Mouse (Mus musculus) testis, postnatal 14 days (tissue): ENCODE measurements at regions not wholly inside any gene's neighbourhood (a gene's known extent, or its start where the extent isn't known, plus 50 kb on each side); places are given as distances from the start of the nearest gene placed in this dataset.

Experiments used
- DNase-seq: peaks from one replicate; pipeline ENCODE4 v3.0.0; 2021; ENCODE audit warnings: low spot score

DNA sequence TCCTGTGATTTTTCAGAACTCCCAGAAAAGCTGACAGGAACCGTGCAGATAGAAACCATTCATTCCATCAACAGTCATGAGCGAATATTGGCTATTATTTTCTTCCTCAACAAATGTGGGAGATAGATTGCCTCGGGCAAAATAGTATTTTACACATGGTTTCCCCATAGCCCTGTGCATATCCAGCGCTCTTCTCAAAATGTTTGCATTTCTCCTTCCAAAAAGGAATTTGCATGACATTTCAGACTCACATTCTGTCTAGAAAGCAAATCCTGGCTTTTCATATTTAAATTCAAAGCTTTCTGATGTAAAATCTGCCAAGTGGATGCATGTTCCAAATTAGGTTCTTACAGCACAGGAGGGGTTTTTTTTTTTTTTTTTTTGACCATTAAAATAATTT is 82.2 kb upstream of the Zfhx3 start:
- DNase-seq, result no peak

DNA sequence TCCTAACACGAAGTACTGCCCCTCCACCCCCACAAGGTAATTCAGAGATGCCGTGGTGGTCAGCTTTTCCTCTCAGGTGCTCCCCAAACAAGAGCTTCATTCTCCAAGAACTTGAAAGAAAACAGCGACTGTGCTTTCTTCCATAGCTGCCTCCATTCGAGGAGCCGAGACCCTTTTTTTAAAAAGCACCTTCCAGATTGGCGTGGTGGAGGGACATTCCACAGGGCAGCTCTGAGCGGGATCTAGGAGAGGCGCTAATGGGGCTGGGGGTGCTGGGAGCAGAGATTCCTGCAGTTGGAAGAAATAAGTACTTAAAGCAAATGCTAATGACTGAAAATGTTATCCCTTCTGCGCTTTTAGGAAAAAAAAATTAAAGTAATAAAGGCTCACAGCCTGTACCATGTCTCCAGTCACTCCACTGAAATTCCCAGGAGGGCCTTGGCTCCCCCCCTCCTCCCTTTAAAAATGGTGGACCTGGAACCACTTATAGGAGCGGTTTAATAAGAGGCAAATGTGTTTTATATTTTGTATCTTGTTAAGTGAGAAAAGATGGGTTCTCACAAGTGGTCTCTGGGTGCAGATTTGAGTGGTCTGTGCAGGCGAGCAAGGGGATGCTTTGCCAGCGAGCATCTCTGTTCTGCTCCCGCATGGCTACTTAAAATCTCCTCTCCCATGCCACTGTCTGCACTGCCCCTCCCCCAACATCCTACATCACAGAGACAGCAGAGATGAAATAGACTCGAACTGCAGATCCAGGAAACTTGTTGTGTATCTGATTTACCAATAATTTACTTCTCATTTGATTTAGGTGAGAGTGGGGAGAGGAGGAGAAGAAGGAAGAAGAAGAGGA is 77.4 kb upstream of the Zfhx3 start:
- no peak for DNase-seq

DNA sequence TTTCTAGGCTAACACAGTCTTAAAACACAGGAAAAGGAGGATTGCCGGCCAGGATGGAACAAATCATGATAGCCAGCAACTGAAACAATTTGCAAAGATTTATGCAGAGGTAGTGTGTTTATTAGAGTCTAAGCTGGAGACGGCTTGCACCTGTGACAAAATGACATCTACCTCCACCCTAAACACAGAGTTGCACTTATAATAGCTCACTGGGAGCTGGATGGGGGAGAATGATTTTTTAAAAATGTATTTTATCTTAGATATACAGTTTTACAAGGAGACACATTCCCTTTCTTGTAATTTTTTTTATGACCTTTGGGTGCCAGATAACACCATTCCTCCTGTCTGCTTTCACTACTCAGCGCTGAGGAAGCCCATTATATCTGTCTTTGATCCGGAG is 76.7 kb upstream of the Zfhx3 start:
- DNase-seq, result no peak

DNA sequence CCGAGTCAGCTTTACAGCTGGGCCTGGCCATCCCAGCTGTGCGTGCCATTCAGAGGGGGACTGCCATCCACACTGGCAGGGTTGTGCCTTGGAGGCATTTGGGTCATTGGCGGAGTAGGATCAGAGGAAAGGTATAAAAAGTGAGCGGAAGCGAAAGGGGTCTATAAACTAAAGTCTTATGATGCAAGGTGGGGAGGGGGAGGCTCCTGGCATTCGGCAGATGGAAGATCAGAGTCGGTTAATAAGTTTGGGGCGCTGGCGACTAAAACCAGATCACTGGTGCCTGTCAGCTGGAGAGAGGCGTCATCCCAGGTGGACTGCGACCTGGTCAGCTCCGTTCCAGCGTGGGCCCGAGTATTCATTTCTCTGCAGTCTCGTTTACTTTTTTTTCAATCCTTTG is 70.7 kb upstream of the Zfhx3 start:
- DNase-seq, result no peak

DNA sequence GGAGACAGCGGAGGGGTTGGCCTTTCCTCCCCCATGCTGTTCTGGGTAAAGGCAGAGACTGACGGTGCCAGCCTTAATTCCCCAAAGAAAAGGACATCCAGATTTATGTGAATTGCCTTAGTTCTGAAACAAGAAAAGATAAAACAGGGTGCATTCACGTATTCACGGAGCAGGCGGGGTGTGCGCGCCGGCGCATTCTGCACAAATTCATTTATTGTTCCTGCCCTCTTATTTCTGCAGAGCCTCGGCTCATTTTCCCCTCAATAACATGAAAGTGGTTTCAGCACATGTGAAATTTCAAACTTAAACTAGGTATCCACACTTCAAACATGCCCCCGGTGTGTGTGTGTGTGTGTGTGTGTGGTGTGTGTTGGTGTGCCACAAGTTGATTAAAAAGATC is 70.3 kb upstream of the Zfhx3 start:
- DNase-seq, result no peak

DNA sequence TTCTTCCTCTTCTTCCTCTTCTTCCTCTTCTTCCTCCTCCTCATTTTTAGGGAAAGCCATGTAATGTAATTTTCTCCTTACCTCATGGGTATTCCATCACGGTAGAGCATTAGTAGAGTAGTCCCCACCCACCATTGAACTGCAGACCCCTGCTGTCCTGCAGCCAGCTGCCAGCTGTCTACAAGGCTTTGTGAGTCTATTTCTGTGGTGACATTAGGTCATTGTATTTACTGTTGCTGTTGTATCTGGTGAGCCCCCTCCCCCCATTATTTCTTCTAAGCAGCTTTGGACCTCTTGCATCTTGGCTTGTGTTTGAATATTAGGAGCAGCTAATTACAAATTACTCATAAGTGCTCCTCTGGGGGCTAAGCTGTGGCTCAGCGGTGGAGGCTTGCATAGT is 66.0 kb upstream of the Zfhx3 start:
- no peak for DNase-seq

DNA sequence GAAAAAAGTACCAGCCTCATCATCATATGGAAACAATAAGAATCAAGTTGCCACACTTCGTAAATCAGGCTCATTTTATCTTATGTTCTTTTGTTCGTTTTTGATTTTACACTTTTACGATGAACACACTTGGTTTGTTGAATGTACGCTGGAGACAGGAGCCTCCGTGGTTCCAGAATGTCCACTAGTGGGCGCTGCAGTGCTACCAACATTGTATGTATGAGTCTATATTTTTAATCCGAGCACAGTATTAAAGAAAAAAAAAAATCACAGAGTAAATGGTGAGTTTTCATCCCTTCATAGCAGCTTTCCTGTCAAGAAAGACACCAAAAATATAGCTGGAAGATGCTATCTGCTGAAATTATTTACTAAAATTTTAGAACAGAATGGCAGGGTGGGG is 60.6 kb upstream of the Zfhx3 start:
- no peak for DNase-seq

DNA sequence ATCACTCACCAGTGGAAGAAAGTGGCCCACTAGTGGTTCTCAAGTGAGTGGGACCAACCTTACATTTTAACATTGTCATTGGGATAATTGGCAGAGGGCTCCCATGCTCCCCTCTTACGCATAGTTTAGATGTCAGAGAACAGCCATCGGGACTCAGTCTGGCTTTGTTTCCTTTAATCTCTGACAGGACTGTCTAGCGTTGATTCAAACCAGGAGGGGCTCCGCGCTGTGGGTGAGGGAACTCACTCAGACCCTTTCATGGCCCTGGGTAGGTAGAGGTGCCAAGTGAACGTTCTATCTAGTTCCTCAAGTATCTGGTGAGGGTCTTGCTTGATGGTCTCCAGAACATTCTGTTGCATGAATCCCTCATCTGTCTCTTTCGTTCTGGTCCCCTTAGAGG is 56.9 kb upstream of the Zfhx3 start:
- DNase-seq, result no peak

DNA sequence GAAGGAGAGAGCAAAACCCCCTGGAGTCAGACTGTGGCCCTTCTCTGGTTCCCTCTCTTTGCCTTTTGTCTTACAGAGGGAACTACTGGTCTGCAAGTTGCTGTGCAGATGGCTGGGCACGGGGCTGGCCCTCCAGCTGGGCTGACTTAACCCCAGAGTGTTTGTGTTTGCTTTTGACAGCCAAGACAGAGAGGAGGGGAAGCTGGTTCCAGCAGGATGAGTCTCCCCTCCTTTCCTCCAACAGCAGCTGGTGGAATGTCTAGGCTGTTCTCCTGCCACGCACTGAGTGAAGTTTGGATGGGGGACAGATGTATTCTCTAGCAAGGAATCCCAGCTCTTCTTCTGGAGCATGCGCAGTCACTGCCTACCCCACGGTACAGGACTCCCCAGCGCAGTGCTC is 56.5 kb upstream of the Zfhx3 start:
- no peak for DNase-seq

DNA sequence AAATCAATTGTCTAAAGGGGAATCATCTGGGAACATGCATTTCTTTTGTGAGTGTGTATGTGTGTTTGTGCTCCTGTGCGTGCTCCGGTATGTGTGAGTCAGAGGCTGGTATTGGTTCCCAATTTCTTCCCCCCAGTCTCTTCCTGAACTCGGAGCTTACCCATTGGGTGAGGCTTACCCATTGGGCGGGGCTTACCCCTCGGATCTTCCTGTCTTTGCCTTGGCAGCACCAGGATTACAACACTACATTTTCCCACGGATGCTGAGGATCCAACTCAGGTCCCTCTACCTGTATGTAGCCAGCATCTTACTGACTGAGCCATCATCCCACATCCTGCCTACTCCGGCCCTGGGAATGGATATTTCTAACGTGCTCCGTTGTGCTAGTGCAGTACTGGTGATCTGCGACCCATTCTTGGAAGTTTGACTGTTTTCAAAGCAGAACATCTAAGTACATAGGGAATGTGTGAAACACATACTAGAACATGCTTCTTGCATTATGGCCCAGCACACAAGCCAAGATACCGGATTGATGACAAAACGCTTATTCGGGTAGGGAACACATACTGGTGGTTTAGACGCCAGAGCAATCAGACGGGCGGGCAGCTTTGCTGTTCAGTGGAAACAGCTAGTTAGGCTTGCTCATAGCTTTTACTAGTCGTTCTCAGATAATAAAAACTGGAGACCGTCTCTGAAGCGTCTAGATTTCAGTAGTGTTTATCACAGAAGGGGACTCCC is 55.8 kb upstream of the Zfhx3 start:
- DNase-seq, result peak; percentile 21

DNA sequence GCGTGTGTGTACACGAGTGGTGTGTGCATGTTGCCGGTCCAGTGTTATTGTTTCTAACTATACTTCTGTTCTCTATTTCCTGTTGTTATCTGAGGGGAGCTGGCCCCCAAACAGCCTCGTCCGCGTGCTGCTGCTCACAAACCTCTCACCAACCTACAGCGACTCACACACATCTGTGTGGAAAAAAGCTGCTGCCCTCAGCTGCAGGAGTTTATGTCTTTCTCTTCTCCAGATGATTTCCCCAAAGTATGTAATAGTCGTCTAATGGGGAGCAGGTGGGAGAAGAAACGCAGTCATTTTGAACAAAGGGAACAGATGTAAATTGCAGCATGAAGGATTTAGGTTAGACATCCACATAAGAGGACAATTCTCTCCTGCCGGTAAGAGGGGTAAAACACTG is 55.1 kb upstream of the Zfhx3 start:
- DNase-seq, result no peak

DNA sequence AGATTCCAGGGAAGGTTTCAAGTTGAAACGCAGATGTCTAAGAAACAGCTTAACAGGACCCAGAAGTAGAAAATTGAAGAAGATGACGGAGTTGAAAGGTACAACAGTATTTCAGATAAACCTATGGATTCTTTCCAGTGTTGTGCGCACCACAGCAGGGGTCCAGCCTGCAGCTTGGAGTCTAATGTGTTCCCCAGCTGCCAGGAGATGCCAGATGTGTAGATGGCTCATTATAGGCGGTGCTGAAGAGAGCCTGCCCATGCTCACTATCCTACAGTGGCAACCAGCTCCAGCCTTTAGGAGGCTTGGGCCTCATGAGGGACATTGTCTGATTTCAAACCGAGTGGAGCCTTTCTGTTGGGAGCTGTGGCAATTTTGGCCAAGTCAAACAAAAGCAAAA is 51.5 kb upstream of the Zfhx3 start:
- DNase-seq, result no peak
